Mouse (Mus musculus) urinary bladder, postnatal 36 days (tissue): Measurements from ENCODE around the gene Glod4.
"Not testable (repeated sequence)": the region's sequence is repeated elsewhere in the genome, so short reads cannot be mapped to it uniquely, and the experiment has no call there.

Source experiments
- DNase-seq, 2 experiments: peaks; one replicate each; pipeline ENCODE4 v3.0.0; 2022; ENCODE audit warnings: low spot score in 2 of 2, mixed read lengths in 1 of 2

The Glod4 gene

GRCm38 (mm10) chr11:76257386-76257785, 13.9 kb upstream of the Glod4 start:
- DNase-seq = no peak

DNA sequence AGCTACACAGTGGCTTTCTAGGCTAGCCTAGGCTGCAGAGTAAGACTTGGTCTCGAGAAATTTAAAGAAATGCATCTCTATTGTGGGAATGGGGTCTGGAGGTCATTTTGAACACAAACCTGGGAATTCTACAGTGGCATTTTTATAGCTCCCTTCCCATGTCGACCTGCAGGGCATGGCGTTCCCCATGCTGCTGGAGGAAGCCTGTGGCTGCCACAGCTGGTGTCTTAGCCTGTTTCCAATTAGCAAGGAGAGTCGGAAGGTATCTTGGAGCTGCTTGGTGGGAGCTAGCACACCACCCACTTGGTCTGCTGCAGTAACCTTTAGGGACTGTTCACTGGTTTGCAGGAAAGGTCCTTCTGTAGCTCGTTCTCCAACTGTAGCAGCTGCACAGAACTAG, 12.6 kb upstream of the Glod4 start:
- no peak for DNase-seq

DNA sequence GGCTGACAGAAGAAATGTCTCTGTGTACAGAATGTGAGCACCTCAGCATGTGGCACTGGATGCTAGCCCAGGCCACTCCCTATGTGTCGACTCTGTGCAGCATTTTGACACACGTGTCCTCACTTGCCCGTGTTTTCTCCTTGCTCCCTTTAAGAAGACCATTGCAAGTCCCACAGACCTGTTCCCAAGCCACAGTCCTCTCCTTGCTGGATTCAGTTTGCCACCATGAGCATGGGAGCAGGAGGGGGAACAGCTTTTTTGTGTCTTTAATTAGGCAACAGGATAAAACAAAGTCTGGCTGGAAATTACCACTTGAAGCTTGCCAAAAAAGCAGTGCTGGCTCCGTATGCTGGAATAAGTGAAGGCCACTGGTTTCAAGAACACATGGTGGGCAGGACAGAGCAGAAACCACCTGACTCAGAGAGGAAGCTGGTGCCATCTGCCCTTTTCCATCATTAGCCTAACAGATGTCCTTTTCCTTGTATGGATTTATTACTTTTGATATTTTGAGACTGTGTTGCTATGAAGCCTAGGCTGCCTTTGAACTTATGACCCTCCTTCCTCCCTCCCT, 12.0 kb upstream of the Glod4 start:
- DNase-seq = peak; percentile 24 to 27

- DNase-seq = no peak
These were observed 10.4 kb upstream of the Glod4 start for GRCm38 (mm10) chr11:76253918-76254264.

DNA sequence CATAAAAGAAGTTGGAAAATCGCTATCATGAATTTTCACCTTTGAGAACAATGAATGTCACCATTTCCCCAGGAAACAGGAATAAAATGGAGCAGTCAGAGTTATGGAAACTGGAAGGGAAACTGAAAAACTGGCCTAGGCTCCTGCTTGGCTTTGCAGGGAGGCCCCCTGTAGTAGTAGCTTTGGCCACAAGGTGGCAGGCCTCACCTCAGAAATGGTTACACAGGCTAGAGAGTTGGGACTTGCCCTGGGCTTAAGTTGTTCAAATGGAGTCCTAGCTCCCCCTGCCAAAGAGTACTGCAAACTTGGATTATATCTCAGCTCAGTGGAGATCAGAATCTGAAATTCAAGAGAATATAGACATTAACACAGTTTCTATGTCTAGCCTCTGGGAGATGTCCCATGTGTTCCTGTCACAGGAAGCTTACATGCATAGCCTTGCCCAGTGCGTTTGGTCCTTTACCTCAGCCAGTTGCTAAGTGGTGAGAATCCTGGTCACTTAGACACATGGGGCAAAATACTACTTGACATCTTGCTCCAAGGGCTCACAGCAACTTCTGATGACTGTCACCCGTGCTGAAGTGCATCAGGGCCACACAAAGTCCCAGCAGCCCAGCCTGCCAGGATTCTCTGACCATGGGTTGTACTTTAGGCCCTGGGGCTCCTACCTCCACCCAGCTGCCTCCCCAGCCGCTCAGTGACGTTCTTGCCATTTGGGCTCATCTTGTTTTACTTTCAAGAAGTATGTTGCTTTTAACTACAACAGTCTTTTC, 9.8 kb upstream of the Glod4 start:
- peak; percentile 84 to 87 for DNase-seq

GRCm38 (mm10) chr11:76252036-76252435, 8.5 kb upstream of the Glod4 start:
- peak in 1 of 2 experiments; percentile 29 for DNase-seq

DNA sequence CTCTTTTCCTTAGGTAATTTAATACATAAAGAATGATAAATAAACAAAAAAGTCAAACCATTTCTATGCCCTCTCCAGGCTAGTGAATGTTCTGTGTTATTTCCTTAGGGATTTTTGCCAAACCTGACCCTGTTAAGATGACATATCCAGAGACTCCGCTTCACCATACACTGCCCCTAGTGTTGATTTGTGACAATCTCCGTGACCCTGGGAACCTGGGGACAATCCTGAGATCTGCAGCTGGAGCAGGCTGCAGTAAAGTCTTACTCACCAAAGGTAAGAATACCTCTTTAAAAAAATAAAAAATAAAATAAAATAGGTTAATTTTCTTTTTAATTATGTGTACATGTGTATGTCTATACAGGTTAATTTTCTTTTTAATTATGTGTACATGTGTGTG, 3.7 kb upstream of the Glod4 start:
- DNase-seq = no peak

- no peak for DNase-seq
These were observed 2.9 kb upstream of the Glod4 start for GRCm38 (mm10) chr11:76246439-76246838.

DNA sequence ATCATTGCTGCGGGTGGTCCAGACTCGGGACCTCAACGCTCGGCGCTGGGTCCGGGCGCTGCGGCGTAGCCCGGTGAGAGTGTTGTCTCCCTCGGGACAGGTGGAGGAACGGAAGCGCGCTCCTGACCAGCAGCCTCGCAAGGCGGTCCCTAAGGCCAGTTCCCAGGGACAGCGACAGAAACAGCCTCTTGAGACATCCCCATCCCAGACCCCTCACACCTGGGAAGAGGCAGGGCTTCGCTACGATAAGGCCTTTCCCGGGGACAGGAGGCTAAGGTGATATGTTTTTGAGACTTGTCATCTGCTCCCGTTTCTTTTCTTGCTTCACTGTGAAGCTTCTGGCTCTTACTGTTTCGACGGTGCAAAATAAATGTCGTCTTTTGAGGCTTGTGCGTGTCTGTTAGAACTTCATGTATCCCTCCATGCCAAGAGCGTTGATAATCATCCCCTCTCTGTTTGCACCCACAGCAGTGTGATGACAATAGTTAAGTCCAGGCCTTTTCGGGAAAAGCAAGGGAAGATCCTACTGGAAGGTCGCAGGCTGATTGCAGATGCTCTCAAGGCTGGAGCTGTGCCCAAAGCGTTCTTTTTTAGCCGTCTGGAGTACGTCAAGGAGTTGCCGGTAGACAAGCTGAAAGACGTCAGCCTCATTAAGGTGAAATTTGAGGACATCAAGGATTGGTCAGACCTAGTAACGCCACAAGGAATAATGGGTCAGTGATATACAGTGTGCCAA, 454 bp upstream of the Glod4 start:
- DNase-seq = no peak

DNA sequence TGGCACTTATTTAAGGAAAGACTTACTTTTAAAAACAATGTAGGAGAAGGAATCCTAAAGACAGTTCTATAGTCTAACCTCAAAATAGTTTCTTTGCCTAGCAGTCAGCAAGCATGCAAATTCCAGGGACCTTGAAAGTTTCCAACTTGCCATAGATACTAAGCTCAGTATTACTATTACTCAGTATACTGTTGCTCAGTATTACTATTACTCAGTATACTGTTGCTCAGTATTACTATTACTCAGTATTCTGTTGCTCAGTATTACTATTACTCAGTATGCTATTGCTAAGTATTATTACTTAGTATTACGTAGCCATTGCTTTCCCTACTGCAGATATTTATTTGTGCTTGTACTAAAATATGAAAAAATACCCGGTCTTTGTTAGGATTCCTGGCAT, 3.8 kb downstream of the Glod4 start:
- no peak for DNase-seq

GRCm38 (mm10) chr11:76236136-76236535, 7.4 kb downstream of the Glod4 start:
- no peak for DNase-seq

- no peak for DNase-seq
These were observed 18.5 kb downstream of the Glod4 start for GRCm38 (mm10) chr11:76225051-76225450.

DNA sequence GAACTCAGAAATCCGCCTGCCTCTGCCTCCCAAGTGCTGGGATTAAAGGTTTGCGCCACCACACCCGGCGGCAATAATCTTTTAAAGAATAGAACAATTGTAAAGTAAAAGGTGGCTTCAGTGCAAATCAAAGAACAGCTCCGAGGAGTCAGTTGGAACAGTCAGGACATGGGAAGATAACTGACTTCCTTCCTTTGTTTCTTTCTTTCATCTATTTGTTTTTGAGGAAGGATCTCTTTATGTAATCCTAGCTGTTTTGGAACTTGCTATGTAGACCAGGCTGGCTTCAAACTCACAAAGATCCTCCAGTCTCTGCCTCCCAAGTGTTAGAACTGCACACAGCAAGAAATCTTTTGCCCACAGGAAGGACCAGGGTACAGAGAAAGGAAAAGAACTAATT, 18.9 kb downstream of the Glod4 start:
- DNase-seq = no peak

DNA sequence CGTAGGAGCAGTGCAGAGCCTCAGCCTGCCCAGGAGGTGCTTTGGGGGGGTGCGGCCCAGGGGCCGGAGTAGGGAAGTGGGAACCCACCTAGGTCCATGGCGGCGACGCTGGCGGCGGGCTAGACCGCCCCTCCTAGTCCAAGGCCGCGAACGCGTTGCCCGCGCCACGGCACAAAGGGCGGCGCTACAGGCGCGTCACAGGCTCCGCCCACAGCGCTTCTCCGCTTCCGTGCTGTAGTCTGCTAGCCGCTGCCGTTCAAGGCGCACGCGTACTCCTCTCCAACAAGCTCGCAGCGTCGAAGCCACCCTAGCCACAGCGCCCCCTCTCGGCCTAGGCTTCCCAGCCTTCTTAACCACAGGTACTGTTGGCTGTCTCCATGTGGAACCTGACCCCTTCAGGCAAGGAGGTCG, 26.1 kb downstream of the Glod4 start, which contains the start of the genes Dbil5 and Gemin4:
TSS of gene Dbil5 (plus strand) at position 219 of the 411 bp plus-strand sequence.
TSS of gene Gemin4 (minus strand) at position 275 of the 411 bp plus-strand sequence.
- peak; percentile 93 to 96 for DNase-seq

- peak; percentile 46 to 48 for DNase-seq
These were observed 26.7 kb downstream of the Glod4 start for GRCm38 (mm10) chr11:76216681-76217389.

- DNase-seq = no peak
These were observed 27.4 kb downstream of the Glod4 start for GRCm38 (mm10) chr11:76216049-76216540.

DNA sequence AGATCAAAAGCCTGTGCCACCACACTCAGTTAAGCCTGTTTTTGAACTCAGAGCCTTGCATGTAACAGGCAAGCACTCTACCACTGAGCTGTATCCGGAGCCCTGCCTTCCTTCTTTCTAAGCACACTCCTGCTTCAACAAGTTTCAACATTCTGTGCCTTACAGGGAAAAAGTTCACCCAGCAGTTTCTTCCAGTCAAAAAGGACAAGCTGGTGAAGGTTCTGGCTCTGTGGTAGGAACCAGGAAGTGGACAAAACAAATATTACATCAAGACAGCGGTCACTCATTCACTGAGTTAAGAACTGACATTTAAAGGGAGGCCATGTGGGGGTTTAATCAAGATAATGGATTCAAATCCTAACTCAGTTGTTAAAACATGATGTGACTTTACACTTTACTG, 28.5 kb downstream of the Glod4 start:
- DNase-seq = no peak

- DNase-seq = no peak
These were observed 29.7 kb downstream of the Glod4 start for GRCm38 (mm10) chr11:76213841-76214240.

DNA sequence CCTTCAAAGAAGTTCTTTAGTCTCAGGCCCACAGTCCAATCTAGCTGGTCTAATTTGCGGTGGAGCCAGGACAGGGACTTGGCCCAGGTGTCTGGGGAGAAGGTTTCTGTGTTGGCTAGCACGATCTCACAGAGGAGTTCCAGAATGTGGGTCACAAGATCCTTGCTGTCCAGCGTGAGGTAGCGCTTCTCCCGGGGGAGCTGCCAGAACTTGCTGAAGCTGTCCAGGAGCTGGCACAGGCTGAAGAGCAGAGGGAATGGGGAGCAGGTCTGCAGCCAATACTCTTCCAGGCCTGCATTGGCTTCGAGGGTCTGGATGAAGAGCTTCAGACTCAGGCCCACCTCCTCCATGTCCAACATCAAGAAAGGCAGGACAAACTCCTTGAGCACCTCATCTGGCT, 31.9 kb downstream of the Glod4 start:
- DNase-seq = not testable (repeated sequence)

DNA sequence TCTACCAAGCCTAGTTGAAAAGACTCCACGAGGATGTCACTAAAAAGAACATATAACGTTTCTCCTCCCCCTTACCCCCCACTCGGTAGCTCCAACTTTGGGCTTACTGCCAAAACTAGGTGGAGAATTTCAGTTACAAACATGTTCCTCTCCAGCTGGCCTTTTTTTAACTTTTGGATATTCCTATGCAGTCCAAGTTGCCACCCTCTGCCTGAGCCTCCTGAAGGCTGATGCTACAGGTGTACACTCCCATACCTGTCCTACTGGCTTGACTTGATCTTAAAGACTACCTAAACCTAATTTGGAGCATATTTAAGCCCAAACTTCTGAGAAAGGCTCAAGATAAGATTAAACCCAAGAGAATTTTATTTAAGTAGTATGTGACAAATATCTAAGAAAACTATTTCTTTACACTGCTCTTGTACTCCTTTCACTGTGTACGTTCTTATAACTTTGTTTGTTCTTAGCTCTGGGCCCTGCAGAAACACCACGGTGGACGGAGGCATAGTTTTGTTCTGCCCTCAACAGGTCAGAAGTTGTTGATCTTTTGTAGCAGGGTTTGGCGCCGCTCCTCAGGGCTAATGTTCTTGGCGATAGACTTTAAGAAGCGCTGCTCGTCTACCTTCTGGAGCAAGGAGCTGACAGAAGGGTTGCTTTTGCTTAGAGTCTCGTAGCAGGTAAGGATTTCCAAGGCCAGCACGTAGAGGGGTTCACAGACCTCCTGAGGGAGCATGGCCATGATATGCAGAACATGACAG, 33.1 kb downstream of the Glod4 start:
- no peak for DNase-seq

DNA sequence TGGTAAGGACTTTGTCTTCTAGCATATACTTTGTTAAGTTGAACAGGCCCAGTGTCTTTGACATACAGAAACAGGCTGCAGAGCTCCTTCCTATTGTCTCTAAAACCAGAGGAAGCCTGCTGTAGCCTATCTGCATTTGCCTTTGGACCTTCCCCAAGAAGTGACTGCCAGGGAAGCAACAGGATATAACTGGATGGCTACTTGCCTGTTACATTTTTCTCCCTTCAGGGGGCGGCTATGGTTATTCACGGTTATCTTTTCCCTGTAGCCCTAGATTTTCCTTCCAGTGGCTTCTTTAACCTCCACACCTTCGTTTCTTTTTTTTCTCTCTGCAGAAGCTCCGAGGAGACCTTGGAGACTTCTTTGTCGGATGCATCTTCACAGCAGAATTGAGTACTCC, 36.7 kb downstream of the Glod4 start:
- DNase-seq = no peak
